Mouse (Mus musculus) cerebellum, adult 11 months (tissue): ENCODE measurements at regions not wholly inside any gene's neighbourhood (a gene's known extent, or its start where the extent isn't known, plus 50 kb on each side); places are given as distances from the start of the nearest gene placed in this dataset.

ENCODE experiments used
- DNase-seq: peaks from one replicate; pipeline ENCODE4 v3.0.0; 2022

DNA sequence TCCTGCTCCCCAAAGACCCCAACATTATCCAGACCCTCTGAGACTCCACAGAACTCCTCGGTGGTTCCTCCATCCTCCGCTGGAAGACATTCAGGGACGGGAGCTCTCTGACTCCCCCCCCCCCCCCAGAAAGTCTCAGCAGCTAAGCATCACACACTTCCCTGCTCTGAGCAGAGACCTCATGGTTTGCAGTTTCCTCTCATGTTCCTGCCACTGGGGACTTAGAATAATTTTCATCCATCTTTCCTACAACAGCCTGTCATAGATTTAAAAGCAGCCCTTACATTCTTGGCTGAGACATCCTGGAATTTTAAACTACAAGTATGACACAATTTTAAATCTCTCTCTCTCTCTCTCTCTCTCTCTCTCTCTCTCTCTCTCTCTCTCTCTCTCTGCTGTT is 69.2 kb downstream of the Gpr65 start:
- no peak for DNase-seq

DNA sequence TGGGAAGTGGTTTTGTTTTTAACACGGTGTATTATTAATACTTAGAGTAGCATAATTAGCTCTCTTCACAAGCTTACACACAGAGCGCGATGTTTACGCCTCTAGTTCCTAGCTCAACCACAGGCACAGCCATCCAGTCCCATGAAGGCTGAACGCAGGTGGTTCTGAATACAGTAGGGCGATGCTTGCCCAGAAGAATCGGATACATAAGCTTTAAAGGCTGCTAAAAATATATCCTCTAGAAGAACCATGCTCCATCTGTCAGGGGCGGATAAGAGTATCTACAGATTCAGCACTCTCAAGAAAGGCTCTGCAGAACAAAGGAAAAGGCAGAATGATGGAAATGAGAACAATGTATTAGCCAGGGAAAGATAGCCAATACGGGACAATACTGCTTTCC is 71.1 kb downstream of the Gpr65 start:
- DNase-seq, result no peak

DNA sequence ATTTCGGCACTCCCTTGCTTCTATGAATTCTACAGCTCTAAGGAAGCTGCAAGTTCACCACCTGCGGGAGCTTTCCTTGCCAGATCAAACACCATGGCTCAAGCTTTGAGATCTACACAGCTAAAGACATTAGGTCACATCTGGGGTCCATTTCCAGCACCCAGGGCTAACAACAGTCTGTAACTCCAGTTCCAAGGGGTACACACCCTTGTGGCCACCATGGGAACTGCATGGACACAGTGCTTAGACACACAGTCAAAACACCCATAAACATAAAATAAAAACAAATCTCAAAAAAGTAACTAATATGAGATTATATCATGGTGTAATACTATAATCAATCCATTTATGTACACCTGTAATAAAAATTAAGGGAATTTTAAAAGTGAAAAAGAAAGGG is 73.7 kb downstream of the Gpr65 start:
- no peak for DNase-seq

DNA sequence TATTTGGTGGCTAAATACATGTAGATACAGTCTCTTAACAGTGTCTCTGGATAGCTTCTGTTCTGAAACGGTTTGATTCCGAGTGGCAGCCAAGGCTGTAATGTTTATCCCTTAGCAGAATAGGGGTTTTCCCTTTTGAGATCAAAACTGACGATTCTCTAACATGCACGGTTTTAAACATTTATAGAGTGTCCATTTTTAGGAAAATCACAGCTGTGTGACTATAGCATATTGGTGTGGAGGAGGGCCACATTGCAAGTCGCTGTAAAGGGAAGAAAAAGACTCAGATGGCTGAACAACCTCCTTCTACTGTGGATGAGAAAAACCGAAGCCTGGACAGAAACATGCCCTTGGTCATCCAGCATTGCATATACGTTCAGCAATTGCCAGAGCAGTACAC is 75.2 kb downstream of the Gpr65 start:
- no peak for DNase-seq

DNA sequence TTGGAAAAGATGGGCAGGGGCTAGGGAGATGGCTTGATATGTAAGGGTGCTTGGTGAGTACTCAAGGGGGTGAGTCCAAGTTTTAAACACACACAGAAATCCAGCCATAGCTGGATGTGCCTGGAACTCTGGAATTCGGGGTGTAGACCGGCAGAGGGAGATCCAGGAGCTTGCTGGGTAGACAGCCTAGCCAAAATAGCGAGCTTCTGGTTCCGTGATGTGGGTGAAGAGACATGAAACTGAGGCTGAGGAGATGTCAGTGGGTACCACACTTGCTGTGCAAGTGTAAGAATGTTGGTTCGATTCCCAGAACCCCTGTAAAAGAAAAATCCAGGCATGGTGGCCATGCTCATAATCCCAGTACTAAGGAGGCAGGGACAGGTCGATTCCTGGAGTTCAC is 78.6 kb downstream of the Gpr65 start:
- DNase-seq, result no peak

DNA sequence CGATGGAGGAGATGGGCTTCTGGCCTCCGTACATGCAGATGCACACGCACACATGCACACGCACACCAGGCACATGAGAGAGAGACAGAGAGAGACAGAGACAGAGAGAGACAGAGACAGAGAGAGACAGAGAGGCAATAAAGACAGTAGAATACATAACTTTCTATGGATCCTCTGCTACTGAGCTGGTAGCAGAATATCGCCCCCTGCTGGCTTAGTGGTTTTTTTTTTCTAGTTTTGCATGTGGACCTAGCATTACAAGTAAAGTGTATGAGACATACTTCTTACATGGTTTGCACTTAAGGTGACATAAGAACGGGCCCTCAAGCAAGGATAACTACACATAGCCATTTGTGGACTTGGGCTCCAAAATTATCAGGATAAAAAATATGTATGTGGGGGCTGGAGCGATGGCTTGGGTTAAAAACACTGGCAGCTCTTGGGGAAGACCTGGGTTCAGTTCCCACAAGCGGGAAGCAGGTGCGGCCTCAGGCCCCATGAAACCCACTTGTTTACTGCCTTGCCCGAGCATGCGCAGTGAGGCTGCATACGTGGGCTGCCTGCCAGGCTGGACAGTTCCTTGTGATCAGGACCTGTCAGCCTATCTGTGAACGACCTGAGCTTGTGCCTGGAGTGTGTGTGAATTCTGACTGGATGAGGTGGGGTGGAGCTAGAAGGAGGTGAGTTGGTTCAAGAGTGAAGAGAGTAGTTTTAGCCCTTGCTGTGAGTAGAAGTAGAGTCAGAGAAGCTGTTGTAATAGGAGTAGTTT is 79.3 kb downstream of the Gpr65 start:
- peak; percentile 58 for DNase-seq

DNA sequence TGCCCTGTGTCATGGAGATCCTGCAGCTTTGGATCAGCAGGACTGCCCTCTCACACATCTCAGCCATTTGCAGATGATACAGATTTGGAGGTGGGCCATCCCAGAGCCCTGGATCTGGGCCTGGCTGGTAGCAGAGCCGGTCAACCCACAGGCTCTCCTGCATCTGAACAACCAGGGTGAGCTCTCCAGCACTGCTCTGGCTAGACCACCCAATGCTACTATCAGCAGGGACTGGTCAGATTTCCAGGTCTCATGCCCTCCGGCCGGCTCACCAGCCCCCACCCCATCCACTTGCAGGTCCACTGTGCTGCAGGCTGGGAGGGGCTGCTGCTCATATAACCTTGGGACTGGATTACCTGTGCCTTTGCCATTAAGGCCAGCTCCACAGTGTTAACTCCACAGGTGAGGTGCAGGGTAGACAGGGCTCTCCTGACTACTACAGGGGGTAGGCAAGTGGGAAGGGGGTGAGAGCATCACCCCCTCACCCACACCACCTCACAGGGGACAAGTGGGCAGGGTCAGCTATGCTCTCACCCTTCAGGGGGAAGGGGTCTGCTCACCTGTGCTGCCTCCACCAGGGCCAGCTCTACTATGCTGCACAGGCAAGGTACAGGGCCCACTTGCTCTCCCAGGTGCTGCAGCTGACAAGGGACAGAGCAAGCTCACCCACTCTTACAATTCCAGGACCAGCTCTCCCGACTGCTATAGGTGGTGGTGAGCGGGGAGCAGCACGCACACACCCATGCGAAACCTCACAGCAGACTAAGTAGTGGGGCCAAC is 81.6 kb downstream of the Gpr65 start:
- no peak for DNase-seq

DNA sequence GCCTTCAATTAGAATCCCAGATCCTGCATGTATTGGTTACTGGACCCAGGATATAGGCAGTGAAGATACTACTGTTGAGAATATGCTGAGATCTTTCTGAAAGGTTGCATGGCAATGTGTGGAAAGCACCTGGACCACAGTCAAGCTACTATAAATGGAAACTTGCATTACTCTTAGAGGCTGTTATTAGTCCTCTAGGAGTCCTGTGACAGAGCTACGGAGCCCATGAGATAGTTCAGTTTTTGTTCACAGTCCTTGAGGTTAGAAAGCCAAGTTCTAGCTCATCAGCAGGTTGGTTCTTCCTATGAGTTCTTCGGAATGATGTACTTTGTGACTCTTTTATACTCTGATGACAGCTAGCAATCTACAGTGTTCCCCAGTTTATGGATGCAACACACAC is 84.0 kb downstream of the Gpr65 start:
- no peak for DNase-seq

DNA sequence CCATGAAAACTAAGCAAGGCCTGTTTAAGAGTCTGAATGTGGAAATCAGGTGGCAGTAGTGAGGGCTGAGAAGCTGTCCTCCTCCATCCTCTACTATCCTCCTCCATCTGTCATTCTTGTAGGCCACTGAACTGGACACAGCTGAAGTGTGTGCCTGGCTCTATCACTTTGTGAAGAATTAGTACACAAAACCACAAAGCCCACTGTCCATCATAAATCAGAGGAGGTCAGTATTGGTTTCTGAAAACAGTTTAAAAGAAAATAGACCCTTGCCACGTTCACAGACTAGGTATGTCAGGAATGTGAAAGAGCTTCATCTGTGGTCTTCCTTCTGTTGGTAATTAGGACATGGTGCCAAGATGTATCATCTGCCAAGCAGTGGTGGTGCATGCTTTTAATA is 86.1 kb downstream of the Gpr65 start:
- no peak for DNase-seq

DNA sequence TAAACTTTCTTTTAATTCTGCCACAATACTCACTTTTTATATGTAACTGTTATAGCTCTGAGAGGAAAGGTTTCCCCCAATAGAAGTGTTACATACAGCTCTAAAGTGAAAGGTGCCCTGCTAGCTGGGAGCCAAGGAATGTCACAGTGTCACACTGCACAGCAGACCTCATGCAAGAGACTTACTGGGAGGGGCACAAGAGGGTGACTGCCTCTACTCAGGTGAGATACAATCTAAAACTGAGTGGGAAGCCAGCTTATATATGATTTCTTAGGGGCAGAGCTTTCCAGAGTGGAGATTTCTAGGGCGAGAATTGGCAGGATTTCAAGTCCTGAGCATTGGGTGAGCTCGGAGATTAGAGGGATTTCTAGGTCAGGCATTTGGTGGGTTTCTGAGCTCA is 99.1 kb downstream of the Gpr65 start:
- no peak for DNase-seq

DNA sequence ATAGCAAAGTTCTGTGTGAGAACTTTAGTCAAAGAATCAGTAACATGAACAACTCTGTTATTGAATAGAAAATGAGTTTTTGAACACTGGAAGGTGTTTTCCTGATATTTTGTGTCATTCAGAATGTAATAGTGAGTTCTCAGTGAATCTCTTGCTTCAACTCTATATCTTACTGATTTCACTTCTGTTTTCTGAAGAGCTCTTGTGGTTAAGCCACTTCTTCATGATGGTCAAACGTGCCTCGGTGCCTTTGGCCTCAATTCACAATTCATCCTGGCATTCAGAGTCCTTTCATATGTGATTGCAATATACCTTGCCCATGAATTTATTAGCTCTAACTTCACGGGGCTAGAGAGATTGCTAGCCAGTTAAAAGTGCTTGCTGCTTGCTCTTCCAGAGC is 102.3 kb downstream of the Gpr65 start:
- no peak for DNase-seq

DNA sequence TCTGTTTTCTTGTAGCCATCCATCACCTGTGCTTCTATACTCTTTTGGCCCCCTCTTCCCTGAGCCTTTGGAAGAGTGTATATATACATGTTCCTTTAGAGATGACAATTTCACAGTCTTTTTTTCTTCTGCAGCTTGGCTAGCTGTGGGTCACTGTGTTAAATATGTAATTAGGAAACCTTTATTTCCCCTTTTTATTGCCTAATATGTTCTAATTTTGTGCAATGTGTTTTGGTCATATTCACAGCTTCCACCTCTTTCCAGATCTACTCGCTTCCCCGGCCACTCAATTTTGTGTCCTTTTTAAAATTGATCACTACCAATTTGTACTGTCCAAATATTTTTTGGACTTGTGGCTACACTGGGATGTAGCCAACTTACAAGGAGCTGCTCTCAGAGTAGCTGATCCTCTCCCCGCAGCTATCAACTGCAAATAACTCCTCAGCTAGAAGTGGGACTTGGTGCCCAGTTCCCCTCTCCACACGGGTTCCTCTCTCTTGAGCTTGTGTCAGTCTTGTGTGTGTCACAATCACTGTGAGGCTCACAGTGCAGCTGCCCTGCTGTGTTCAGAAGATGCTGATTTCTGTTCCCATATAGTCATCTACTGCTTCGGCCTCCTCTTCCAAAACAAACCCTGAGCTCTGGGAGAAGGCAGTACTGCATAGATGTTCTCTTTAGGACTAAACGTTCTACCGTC is 106.9 kb downstream of the Gpr65 start:
- no peak for DNase-seq
